Mouse (Mus musculus): ENCODE data around the gene Tgfa. TPM values are rescaled to one million over a fixed set of nuclear protein-coding genes. Genes with fewer than 3 reads are reported as not detected.

The Tgfa gene
- polyA plus RNA-seq (2015; fragmentation: Nextera tagmentation; extraction: Ambion mirVana), result 4.1 and 4.2 TPM in 2 replicates

- peak; percentile 85 for ATAC-seq (ENCODE audit: borderline replicate concordance, extremely low read depth, low FRiP score, low TSS enrichment)
- peaks cover 45% of the 10 kb centered on the region for H3K27me3 ChIP-seq
- no peaks in the 10 kb centered on the region for H3K9me3 ChIP-seq
- peaks cover 15% of the 10 kb centered on the region; the same call in 1 of the 2 replicates for H3K4me1 ChIP-seq
- under 1% methylated on average over 95 of the region's 97 CpGs for WGBS
- peak within 1 kb of the TSS; percentile 66 for H3K4me3 ChIP-seq
- H3K27ac ChIP-seq, result peak within 1 kb of the TSS; percentile 82
- H3K9ac ChIP-seq, result peak within 1 kb of the TSS; percentile 52
- peak within 1 kb of the TSS; percentile 94 for H3K4me2 ChIP-seq
- H3K36me3 ChIP-seq, result no peaks in the 10 kb centered on the region
These were observed at the start of gene Tgfa for GRCm38 (mm10) chr6:86194941-86195932. TSS of gene Tgfa (plus strand) at chr6:86195223.

GRCm38 (mm10) chr6:86148518-86148917 is 46.5 kb upstream of the Tgfa start:
- no peaks in the 10 kb centered on the region for H3K27me3 ChIP-seq
- 22% methylated on average over 4 of the region's 4 CpGs for WGBS
- no peaks in the 10 kb centered on the region for H3K36me3 ChIP-seq
- no peak overlapping the region for H3K4me2 ChIP-seq
- no peak for ATAC-seq (ENCODE audit: borderline replicate concordance, extremely low read depth, low FRiP score, low TSS enrichment)
- no peaks in the 10 kb centered on the region for H3K4me1 ChIP-seq
- no peak overlapping the region for H3K9ac ChIP-seq
- no peaks in the 10 kb centered on the region for H3K9me3 ChIP-seq
- H3K4me3 ChIP-seq, result no peak overlapping the region
- no peak overlapping the region for H3K27ac ChIP-seq

- H3K36me3 ChIP-seq, result no peaks in the 10 kb centered on the region
- H3K4me2 ChIP-seq, result no peak overlapping the region
- no peaks in the 10 kb centered on the region for H3K9me3 ChIP-seq
- no peaks in the 10 kb centered on the region for H3K27me3 ChIP-seq
- 35% methylated on average over 4 of the region's 4 CpGs for WGBS
- no peak overlapping the region for H3K27ac ChIP-seq
- no peak overlapping the region for H3K9ac ChIP-seq
- ATAC-seq (ENCODE audit: borderline replicate concordance, extremely low read depth, low FRiP score, low TSS enrichment), result no peak
- no peaks in the 10 kb centered on the region for H3K4me1 ChIP-seq
- H3K4me3 ChIP-seq, result no peak overlapping the region
These were observed 46.0 kb upstream of the Tgfa start for GRCm38 (mm10) chr6:86149001-86149400.

DNA sequence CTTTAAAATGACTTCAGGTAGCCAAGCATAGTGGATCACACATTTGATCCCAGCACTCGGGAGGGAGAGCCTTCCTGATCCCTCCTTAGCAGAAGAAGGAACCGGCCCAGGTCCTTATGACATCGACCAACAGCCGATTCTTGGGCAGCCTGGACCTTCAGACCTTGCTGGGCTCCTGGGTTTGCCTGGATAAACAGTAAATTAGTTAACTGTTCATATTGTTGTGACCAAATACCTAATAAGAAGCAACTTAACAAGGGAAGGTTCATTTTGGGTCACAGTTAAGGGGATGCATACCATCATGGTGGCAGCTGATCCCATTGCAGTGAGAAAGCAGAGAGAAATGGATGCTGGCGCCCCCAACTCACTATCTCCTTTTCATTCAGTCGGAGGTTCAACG is 42.3 kb upstream of the Tgfa start:
- no peak overlapping the region for H3K4me2 ChIP-seq
- peaks cover 8% of the 10 kb centered on the region for H3K4me1 ChIP-seq
- H3K27ac ChIP-seq, result no peak overlapping the region
- no peak for ATAC-seq (ENCODE audit: borderline replicate concordance, extremely low read depth, low FRiP score, low TSS enrichment)
- H3K36me3 ChIP-seq, result no peaks in the 10 kb centered on the region
- WGBS, result 83% methylated on average over 7 of the region's 7 CpGs
- no peaks in the 10 kb centered on the region for H3K9me3 ChIP-seq
- H3K27me3 ChIP-seq, result no peaks in the 10 kb centered on the region
- H3K4me3 ChIP-seq, result no peak overlapping the region
- no peak overlapping the region for H3K9ac ChIP-seq

DNA sequence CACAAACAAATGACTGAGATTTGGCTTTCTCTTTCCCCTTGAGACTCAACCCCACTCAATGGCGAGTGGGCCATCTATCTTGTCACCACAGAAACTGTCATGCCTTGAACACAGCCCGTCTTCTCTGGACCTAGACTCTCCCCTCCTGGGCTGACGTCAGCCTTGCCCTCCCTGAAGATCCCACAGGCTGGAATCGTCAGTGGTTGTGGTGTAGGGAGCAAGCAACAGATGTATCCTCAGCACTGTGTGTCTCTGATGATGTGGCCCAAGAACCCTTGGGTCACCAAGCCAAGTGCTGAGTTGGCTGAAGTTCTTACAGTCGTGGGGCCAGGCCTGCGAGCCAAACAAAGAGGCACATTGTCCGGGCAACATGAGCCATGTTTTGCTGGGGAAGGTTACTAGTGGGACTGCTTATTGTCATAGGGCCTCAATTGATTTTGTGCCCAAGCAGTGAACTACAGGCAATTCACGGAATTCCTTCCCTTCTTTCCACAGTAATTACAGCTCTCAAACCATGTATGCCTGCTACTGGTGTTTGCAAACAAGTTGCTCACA is 41.5 kb upstream of the Tgfa start:
- Histone ChIP-seq H3K4me2 (no peak overlapping the region), H3K9ac (no peak overlapping the region), H3K4me1 (peaks cover 11% of the 10 kb centered on the region), H3K9me3 (no peaks in the 10 kb centered on the region), H3K27ac (no peak overlapping the region), H3K27me3 (no peaks in the 10 kb centered on the region), H3K4me3 (no peak overlapping the region), H3K36me3 (no peaks in the 10 kb centered on the region)
- no peak for ATAC-seq (ENCODE audit: borderline replicate concordance, extremely low read depth, low FRiP score, low TSS enrichment)
- WGBS, result 70% methylated on average over 8 of the region's 8 CpGs

GRCm38 (mm10) chr6:86154006-86154405 is 41.0 kb upstream of the Tgfa start:
- Histone ChIP-seq H3K9ac (no peak overlapping the region), H3K27ac (no peak overlapping the region), H3K4me1 (peaks cover 11% of the 10 kb centered on the region), H3K27me3 (no peaks in the 10 kb centered on the region), H3K36me3 (no peaks in the 10 kb centered on the region), H3K4me2 (no peak overlapping the region), H3K4me3 (no peak overlapping the region), H3K9me3 (no peaks in the 10 kb centered on the region)
- 70% methylated on average over 5 of the region's 5 CpGs for WGBS
- ATAC-seq (ENCODE audit: borderline replicate concordance, extremely low read depth, low FRiP score, low TSS enrichment), result no peak

DNA sequence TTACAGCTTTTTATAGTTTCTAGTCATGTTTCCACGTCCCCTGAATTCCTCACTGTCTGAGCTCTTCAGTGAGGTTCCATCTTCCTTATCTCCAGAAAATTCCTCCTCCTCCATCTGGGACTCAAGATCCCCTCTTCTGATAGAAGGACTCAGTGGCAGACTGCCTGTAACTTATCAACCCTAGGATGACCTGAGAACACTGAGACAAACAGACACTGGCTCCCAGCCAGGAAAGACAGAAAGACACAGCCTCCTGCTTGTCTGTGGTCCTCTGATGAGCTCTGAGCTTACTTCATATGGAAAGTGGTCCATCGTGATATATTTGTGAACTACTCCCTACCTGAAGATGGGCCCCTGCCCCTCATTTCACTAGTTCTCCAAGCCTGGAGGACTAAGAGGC is 40.5 kb upstream of the Tgfa start:
- H3K9ac ChIP-seq, result no peak overlapping the region
- H3K27ac ChIP-seq, result no peak overlapping the region
- H3K27me3 ChIP-seq, result no peaks in the 10 kb centered on the region
- H3K4me1 ChIP-seq, result peaks cover 11% of the 10 kb centered on the region
- H3K4me2 ChIP-seq, result no peak overlapping the region
- 32% methylated on average over 2 of the region's 2 CpGs for WGBS
- no peaks in the 10 kb centered on the region for H3K9me3 ChIP-seq
- H3K36me3 ChIP-seq, result no peaks in the 10 kb centered on the region
- ATAC-seq (ENCODE audit: borderline replicate concordance, extremely low read depth, low FRiP score, low TSS enrichment), result no peak
- no peak overlapping the region for H3K4me3 ChIP-seq

DNA sequence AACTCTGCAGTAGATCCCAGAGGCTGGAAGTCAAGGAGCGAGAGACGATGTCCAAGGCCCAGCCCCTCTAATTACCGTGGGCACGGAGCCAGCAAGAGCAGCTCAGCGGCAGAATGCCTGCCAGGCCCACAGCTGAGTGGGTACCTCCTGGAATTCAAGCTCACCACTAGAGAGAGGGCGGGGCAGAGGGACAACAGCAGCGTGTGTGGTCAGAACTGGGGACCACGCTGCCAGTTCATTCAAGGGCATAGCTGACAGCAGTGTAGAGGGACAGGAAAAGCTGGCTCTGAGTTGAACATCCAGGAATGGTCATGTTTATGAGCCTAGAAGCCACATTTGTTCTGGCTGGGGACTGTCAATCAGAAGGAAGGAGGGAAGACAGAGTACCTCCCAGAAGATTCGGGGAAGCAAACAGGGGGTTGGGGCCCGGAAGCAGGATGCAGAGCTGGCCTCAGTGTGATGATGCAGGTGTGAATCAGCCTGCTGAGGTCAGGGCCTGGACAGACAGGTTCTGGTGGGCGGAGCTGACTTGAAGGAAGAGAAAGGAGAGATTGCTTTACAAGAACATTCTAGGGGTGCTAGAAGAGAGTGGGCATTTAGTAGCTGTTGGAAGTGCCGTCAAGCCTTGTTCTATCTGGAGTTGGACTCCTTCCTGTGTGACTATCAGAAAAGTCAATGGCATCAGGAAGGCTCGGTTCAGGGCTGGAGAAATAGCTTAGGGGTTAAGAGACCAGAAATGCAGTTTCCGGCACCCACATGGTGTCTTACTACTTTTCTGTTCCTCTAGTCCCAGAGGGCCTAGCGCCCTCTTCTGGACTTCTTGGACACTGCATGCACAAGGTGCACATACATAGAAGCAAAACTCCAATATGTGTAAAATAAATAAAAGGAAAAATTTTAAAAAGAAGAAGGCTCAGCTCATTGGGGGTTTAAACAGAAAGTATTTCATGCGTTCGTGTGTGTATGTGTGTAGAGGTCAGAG is 37.5 kb upstream of the Tgfa start:
- Histone ChIP-seq H3K9ac (no peak overlapping the region), H3K4me2 (no peak overlapping the region), H3K27me3 (no peaks in the 10 kb centered on the region), H3K36me3 (no peaks in the 10 kb centered on the region), H3K4me1 (peaks cover 11% of the 10 kb centered on the region), H3K27ac (no peak overlapping the region), H3K9me3 (no peaks in the 10 kb centered on the region), H3K4me3 (no peak overlapping the region)
- 45% methylated on average over 17 of the region's 17 CpGs for WGBS
- peak; percentile 81 for ATAC-seq (ENCODE audit: borderline replicate concordance, extremely low read depth, low FRiP score, low TSS enrichment)

DNA sequence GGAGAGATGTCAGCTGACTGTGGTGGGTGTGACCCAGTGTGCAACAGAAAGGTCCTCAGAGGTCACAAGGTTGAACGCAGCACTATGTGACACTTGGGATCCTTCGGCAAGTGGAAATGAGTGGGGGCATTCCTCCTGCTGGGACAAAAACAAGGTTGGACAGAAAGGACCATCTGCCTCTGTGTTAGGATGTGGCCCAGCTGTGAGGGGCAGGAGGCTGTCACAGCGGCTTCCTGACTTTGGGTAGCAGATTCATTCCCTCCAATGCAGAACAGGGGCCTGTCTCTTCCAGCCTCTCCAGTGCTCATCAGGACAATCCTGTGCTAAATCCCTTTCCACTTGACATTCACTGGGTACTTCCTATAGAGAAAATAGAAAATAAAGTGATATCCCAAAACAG is 34.1 kb upstream of the Tgfa start:
- 41% methylated on average over 3 of the region's 3 CpGs for WGBS

GRCm38 (mm10) chr6:86161586-86161985 is 33.4 kb upstream of the Tgfa start:
- H3K36me3 ChIP-seq, result no peaks in the 10 kb centered on the region
- no peak overlapping the region for H3K4me2 ChIP-seq
- no peaks in the 10 kb centered on the region for H3K27me3 ChIP-seq
- no peak overlapping the region for H3K9ac ChIP-seq
- no peak overlapping the region for H3K27ac ChIP-seq
- ATAC-seq (ENCODE audit: borderline replicate concordance, extremely low read depth, low FRiP score, low TSS enrichment), result no peak
- no peak overlapping the region for H3K4me3 ChIP-seq
- H3K4me1 ChIP-seq, result peaks cover 11% of the 10 kb centered on the region
- no peaks in the 10 kb centered on the region for H3K9me3 ChIP-seq
- 38% methylated on average over 7 of the region's 7 CpGs for WGBS

More for the DNA sequence above, 34.1 kb upstream of the Tgfa start:
- Histone ChIP-seq H3K27ac (no peak overlapping the region), H3K4me1 (peaks cover 11% of the 10 kb centered on the region), H3K4me3 (no peak overlapping the region), H3K9me3 (no peaks in the 10 kb centered on the region), H3K36me3 (no peaks in the 10 kb centered on the region), H3K9ac (no peak overlapping the region), H3K27me3 (no peaks in the 10 kb centered on the region), H3K4me2 (no peak overlapping the region)
- ATAC-seq (ENCODE audit: borderline replicate concordance, extremely low read depth, low FRiP score, low TSS enrichment), result no peak

GRCm38 (mm10) chr6:86164028-86164427 is 31.0 kb upstream of the Tgfa start:
- Histone ChIP-seq H3K4me1 (no peaks in the 10 kb centered on the region), H3K36me3 (no peaks in the 10 kb centered on the region), H3K4me3 (no peak overlapping the region), H3K9ac (no peak overlapping the region), H3K4me2 (no peak overlapping the region), H3K27ac (no peak overlapping the region), H3K27me3 (no peaks in the 10 kb centered on the region), H3K9me3 (no peaks in the 10 kb centered on the region)
- 47% methylated on average over 3 of the region's 3 CpGs for WGBS
- no peak for ATAC-seq (ENCODE audit: borderline replicate concordance, extremely low read depth, low FRiP score, low TSS enrichment)

All from lung, embryonic 15.5 days (tissue).